Comparison of ENCODE assay signal across 10 mouse cellular contexts in genomic region chr2:32201527-32201926, GRCm38 (mm10). TPM values are rescaled to one million over a fixed set of nuclear protein-coding genes. Genes with fewer than 3 reads are reported as not detected.
DNase-seq lines count a peak whose midpoint lies in the region; ATAC-seq lines count a peak whose summit lies in the region.
"Had no signal": no experiment of that assay in that cellular context is flagged by ENCODE, and none has a peak within 500 bp of the region (broad histone marks: within the 10 kb centered on the region; RNA-seq: fewer than 3 reads in every experiment).

No protein-coding gene starts in this region.

- H3K27ac ChIP-seq in heart, embryonic 12.5 days (ENCODE audit: poor library complexity, severe bottlenecking) = no peak overlapping the region; the same call in 1 of the 2 replicates
- no peak overlapping the region for H3K27ac ChIP-seq in heart, embryonic 10.5 days
- peak overlapping the region; percentile 54; the same call in 1 of the 2 replicates for H3K27ac ChIP-seq in neural tube, embryonic 13.5 days (replicated peaks)
- H3K27ac ChIP-seq in liver, embryonic 12.5 days = no peak overlapping the region
- no peak overlapping the region for H3K27ac ChIP-seq in intestine, embryonic 15.5 days
- H3K27ac ChIP-seq: macrophage; stomach, postnatal 0 days had no signal

- H3K36me3 ChIP-seq in heart, embryonic 12.5 days = peaks cover 99% of the 10 kb centered on the region
- peaks cover 100% of the 10 kb centered on the region for H3K36me3 ChIP-seq in heart, embryonic 10.5 days
- H3K36me3 ChIP-seq in neural tube, embryonic 13.5 days = peaks cover 100% of the 10 kb centered on the region
- H3K36me3 ChIP-seq in liver, embryonic 12.5 days = peaks cover 100% of the 10 kb centered on the region
- peaks cover 80% of the 10 kb centered on the region for H3K36me3 ChIP-seq in intestine, embryonic 15.5 days

- no peak overlapping the region for H3K4me3 ChIP-seq in heart, embryonic 12.5 days
- H3K4me3 ChIP-seq in heart, embryonic 10.5 days = no peak overlapping the region
- no peak overlapping the region for H3K4me3 ChIP-seq in neural tube, embryonic 13.5 days
- H3K4me3 ChIP-seq in liver, embryonic 12.5 days = no peak overlapping the region
- no peak overlapping the region for H3K4me3 ChIP-seq in intestine, embryonic 15.5 days (replicated peaks)

- 56% methylated on average over 7 of the region's 7 CpGs for WGBS in heart, embryonic 12.5 days
- 75% methylated on average over 7 of the region's 7 CpGs for WGBS in heart, embryonic 10.5 days
- WGBS in neural tube, embryonic 13.5 days = 61% methylated on average over 7 of the region's 7 CpGs
- WGBS in liver, embryonic 12.5 days (ENCODE audit: insufficient replicate concordance) = 83% methylated on average over 7 of the region's 7 CpGs
- WGBS in intestine, embryonic 15.5 days = 57% methylated on average over 7 of the region's 7 CpGs

- H3K9me3 ChIP-seq in heart, embryonic 12.5 days (replicated peaks) = no peaks in the 10 kb centered on the region
- H3K9me3 ChIP-seq in heart, embryonic 10.5 days = no peaks in the 10 kb centered on the region
- H3K9me3 ChIP-seq in neural tube, embryonic 13.5 days = no peaks in the 10 kb centered on the region
- H3K9me3 ChIP-seq in liver, embryonic 12.5 days (replicated peaks) = no peaks in the 10 kb centered on the region
- H3K9me3 ChIP-seq in intestine, embryonic 15.5 days = no peaks in the 10 kb centered on the region

- no peak for DNase-seq in heart, embryonic 10.5 days (ENCODE audit: low spot score)
- no peak for DNase-seq in neural tube, embryonic 10.5 days (ENCODE audit: extremely low spot score, low spot score)
- DNase-seq in cerebellum, postnatal 25 days = peak; percentile 72 to 78
- no peak for DNase-seq in thymus, postnatal 14 days

- H3K27me3 ChIP-seq in heart, embryonic 12.5 days (replicated peaks) = no peaks in the 10 kb centered on the region
- H3K27me3 ChIP-seq in heart, embryonic 10.5 days (ENCODE audit: insufficient read depth, poor library complexity, severe bottlenecking) = no peaks in the 10 kb centered on the region
- H3K27me3 ChIP-seq in neural tube, embryonic 13.5 days = no peaks in the 10 kb centered on the region
- H3K27me3 ChIP-seq in liver, embryonic 12.5 days (replicated peaks) = no peaks in the 10 kb centered on the region
- no peaks in the 10 kb centered on the region for H3K27me3 ChIP-seq in intestine, embryonic 15.5 days (replicated peaks)

- no peak overlapping the region for H3K4me2 ChIP-seq in heart, embryonic 12.5 days
- no peak overlapping the region for H3K4me2 ChIP-seq in neural tube, embryonic 13.5 days
- H3K4me2 ChIP-seq in liver, embryonic 12.5 days = no peak overlapping the region
- H3K4me2 ChIP-seq in intestine, embryonic 15.5 days (replicated peaks) = no peak overlapping the region

- H3K4me1 ChIP-seq in heart, embryonic 12.5 days (replicated peaks) = no peaks in the 10 kb centered on the region; the same call in 1 of the 2 replicates
- H3K4me1 ChIP-seq in heart, embryonic 10.5 days = no peaks in the 10 kb centered on the region
- peaks cover 8% of the 10 kb centered on the region; the same call in 1 of the 2 replicates for H3K4me1 ChIP-seq in neural tube, embryonic 13.5 days (replicated peaks)
- no peaks in the 10 kb centered on the region for H3K4me1 ChIP-seq in liver, embryonic 12.5 days
- no peaks in the 10 kb centered on the region for H3K4me1 ChIP-seq in intestine, embryonic 15.5 days (replicated peaks)

- H3K9ac ChIP-seq in heart, embryonic 12.5 days = peak overlapping the region; percentile 54; the same call in 1 of the 2 replicates
- H3K9ac ChIP-seq in neural tube, embryonic 13.5 days = no peak overlapping the region
- no peak overlapping the region for H3K9ac ChIP-seq in liver, embryonic 12.5 days
- no peak overlapping the region for H3K9ac ChIP-seq in intestine, embryonic 15.5 days

- no peak for ATAC-seq in heart, embryonic 12.5 days (ENCODE audit: insufficient number of reproducible peaks, low FRiP score)
- ATAC-seq in neural tube, embryonic 13.5 days (ENCODE audit: low read depth) = peak; percentile 67; the same call in 1 of the 2 replicates
- no peak for ATAC-seq in liver, embryonic 12.5 days
- ATAC-seq in intestine, embryonic 15.5 days = no peak; the same call in 1 of the 2 replicates

RNA-seq across cellular contexts. Expression of gene Pomt1, which starts 34.9 kb away (rescaled TPM):
- polyA plus RNA-seq in heart, embryonic 12.5 days (2016; fragmentation: Nextera tagmentation; extraction: Ambion mirVana) = 16.6 and 18.3 TPM in 2 replicates
- 18.8 and 24.2 TPM in 2 replicates for polyA plus RNA-seq in heart, embryonic 10.5 days (2016; fragmentation: Nextera tagmentation; extraction: Ambion mirVana)
- polyA plus RNA-seq in neural tube, embryonic 13.5 days (2015; fragmentation: Nextera tagmentation; extraction: Ambion mirVana) = 25.8 and 25.9 TPM in 2 replicates
- polyA plus RNA-seq in liver, embryonic 12.5 days (2016; fragmentation: Nextera tagmentation; extraction: Ambion mirVana) = 19.1 and 20.0 TPM in 2 replicates
- polyA plus RNA-seq in intestine, embryonic 15.5 days (2015; fragmentation: Nextera tagmentation; extraction: Ambion mirVana) = 26.0 and 26.8 TPM in 2 replicates

RNA-seq across cellular contexts. Expression of gene Prrc2b, which starts 50.6 kb away (rescaled TPM):
- polyA plus RNA-seq in heart, embryonic 12.5 days (2016; fragmentation: Nextera tagmentation; extraction: Ambion mirVana) = 54.7 and 66.5 TPM in 2 replicates
- 44.1 and 54.6 TPM in 2 replicates for polyA plus RNA-seq in heart, embryonic 10.5 days (2016; fragmentation: Nextera tagmentation; extraction: Ambion mirVana)
- 61.6 and 69.8 TPM in 2 replicates for polyA plus RNA-seq in neural tube, embryonic 13.5 days (2015; fragmentation: Nextera tagmentation; extraction: Ambion mirVana)
- 20.8 and 23.6 TPM in 2 replicates for polyA plus RNA-seq in liver, embryonic 12.5 days (2016; fragmentation: Nextera tagmentation; extraction: Ambion mirVana)
- 32.5 and 36.1 TPM in 2 replicates for polyA plus RNA-seq in intestine, embryonic 15.5 days (2015; fragmentation: Nextera tagmentation; extraction: Ambion mirVana)

RNA-seq across cellular contexts. Expression of gene Uck1, which starts 58.4 kb away (rescaled TPM):
- 42.7 and 44.2 TPM in 2 replicates for polyA plus RNA-seq in heart, embryonic 12.5 days (2016; fragmentation: Nextera tagmentation; extraction: Ambion mirVana)
- 63.1 and 65.8 TPM in 2 replicates for polyA plus RNA-seq in heart, embryonic 10.5 days (2016; fragmentation: Nextera tagmentation; extraction: Ambion mirVana)
- 68.3 and 75.5 TPM in 2 replicates for polyA plus RNA-seq in neural tube, embryonic 13.5 days (2015; fragmentation: Nextera tagmentation; extraction: Ambion mirVana)
- 39.9 and 42.0 TPM in 2 replicates for polyA plus RNA-seq in liver, embryonic 12.5 days (2016; fragmentation: Nextera tagmentation; extraction: Ambion mirVana)
- 64.7 and 69.0 TPM in 2 replicates for polyA plus RNA-seq in intestine, embryonic 15.5 days (2015; fragmentation: Nextera tagmentation; extraction: Ambion mirVana)

Comparison
In these comparisons a context has a peak if more than half of its experiments do, and no peak if none do; other contexts are left out.
1. DNase-seq: peak in cerebellum, postnatal 25 days (2 of 2); none in heart, embryonic 10.5 days (single experiment), neural tube, embryonic 10.5 days (single experiment) and thymus, postnatal 14 days (single experiment).